Mouse (Mus musculus): Measurements from ENCODE around the gene Llgl2.

GRCm38 (mm10) chr11:115837606-115838345, 13.9 kb downstream of the Llgl2 start:
- TF ChIP-seq CTCF (IDR thresholded peaks at IDR 0.05; ENCODE audit: low read depth, low read length) = no peak
- no peak for TF ChIP-seq POLR2A (IDR thresholded peaks at IDR 0.05; ENCODE audit: extremely low read depth, insufficient read depth, low read length)

All from liver, adult 2 months (tissue).